Mouse (Mus musculus) spleen, adult 2 months (tissue): Measurements from ENCODE around the gene Pan3.

Experiments used
- CTCF ChIP-seq: fragments of 200-500 bp; IDR thresholded peaks from 2 replicates; pipeline ENCODE4 v1.5.1; 2011; ENCODE audit warnings: mild to moderate bottlenecking, inconsistent platforms; ENCODE audit not compliant: insufficient read depth, insufficient read length, insufficient replicate concordance; ENCODE audit errors: extremely low read depth
- POLR2A ChIP-seq: fragments of 200-500 bp; IDR thresholded peaks from 2 replicates; pipeline ENCODE4 v1.6.1; 2011; ENCODE audit warnings: low read depth, low read length, inconsistent platforms

- no peak for TF ChIP-seq POLR2A
- TF ChIP-seq CTCF, result no peak
These were observed 40.9 kb upstream of the Pan3 start for GRCm38 (mm10) chr5:147389052-147389451.
